Mouse (Mus musculus): Measurements from ENCODE around the gene Rarg.

- TF ChIP-seq TAL1 (IDR thresholded peaks at IDR 0.05; ENCODE audit: low read length) (no peak), GATA1 (IDR thresholded peaks at IDR 0.05; ENCODE audit: low read length) (no peak)
Observed at GRCm38 (mm10) chr15:102203835-102204381, 53.4 kb downstream of the Rarg start.

All from erythroblast, embryonic 14.5 days (primary cell).